Mouse (Mus musculus) MN1 (cell line): ENCODE results near the gene Tfr2.

Source experiments
- DNase-seq: peaks from one replicate; pipeline ENCODE4 v3.0.0-alpha.2; 2016; ENCODE audit warnings: low spot score

Tfr2 gene

DNA sequence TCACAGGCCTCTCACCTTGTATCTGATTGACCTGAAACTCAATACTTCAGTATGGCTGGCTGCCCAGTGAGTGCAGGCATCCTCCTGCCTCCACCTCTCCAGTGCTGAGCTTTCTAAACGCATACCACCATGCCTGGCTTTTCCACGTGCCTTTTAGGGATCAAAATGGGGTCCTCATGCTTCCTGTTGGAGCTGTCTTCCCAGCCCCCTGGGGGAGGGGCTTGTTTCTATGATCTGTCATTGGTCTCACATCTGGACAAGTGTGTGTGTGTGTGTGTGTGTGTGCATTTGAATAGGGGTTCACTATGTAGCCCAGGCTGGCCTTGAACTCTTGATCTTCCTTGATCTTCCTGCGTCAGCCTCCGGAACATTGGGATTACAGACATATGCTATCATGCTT, 32.2 kb upstream of the Tfr2 start:
- DNase-seq: no peak

DNA sequence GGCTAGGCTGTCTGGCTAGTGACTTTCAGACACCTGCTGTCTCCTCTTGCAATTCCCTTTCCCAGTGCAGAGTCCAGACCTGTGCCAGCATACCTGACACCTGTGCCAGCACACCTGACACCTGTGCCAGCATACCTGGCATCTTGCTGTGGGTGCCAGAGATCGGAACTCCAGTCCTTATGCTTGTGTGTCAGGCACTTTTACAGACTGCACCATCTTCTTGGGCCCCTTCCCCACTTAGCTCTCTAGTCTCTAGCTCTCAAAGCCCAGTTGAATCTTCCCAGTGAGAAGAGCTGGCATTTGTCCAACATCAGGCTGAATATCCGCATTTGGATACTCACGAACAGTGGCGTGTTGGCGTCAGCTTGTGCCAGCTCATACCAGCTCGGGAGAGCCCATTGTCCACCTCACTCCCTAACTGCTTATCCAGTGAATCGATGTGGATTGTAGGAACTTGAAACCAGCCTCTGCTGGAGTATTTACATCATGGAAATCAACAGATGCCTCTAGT, 30.3 kb upstream of the Tfr2 start:
- peak; percentile 79 for DNase-seq

DNA sequence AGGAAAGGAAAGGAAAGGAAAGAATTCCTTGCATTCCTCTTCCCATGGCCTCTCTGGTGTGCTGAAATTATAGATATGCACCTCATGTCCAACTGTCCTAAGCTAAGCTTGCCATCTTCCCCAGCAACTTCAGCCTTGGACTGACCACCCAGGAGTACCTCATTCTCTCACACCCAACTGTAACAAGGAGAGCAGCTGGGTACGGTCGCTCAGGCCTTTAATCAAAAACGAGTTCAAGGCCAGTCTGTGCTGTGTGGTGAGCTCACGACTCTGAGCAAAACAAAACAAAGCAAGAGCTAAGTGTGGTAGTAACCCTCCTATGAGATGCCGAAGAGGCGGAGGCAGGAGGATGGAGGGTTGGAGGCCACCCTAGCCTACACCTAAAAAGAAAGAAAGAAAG, 28.6 kb upstream of the Tfr2 start:
- no peak for DNase-seq

DNA sequence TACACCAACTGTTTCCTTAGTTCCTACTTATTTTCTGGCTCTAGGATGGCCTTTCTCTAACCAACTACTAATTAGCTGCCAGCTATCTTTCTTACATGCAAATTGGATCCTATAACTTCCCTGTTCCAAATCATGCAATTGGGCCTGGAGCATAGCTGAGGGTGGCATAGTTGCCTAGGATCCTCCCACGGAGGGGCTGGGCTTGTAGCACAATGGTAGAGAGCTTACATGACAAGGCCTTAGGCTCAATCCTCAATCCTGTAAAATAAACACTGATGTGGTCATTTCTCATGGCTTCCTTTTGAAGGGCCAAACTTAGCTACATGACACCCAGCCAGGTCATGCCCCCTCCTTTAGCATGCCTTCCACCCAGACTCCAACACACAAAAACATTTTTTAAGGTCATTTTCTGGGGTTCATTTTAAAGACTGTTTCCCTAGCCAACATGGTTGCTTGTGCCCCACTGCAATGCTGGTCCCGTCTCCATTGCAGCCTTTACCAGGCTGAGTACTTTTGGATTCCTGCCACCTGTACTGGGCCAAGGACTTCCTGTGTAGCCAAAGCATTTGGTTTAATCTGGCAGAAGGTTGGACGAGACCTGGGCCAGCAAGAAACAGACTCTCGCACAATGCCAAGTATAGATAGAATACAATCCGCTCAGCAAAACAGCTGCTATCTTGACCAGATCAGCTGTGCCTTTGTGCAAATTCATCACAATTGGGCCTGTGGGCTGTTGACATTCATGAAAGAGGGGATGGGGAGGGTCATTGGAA, 27.7 kb upstream of the Tfr2 start:
- DNase-seq: no peak

DNA sequence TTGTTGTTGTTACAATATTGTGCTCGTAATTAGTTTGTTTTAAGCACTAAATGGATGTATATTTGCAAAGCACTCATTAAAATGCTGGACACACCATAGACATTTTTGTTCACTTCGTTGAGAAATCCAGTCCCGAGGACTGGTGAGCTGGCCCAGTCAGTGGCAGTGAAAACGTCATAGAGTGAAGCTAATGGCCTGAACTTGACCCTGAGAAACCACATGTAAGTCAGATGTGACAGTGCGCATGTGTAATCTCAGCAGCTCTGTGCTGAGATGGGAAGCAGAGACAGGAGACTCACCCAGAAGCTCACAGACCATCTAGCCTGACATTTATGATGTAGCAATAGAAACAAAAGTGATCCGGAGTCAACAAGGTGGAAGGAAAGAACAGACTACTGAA, 24.7 kb upstream of the Tfr2 start:
- DNase-seq: no peak

DNA sequence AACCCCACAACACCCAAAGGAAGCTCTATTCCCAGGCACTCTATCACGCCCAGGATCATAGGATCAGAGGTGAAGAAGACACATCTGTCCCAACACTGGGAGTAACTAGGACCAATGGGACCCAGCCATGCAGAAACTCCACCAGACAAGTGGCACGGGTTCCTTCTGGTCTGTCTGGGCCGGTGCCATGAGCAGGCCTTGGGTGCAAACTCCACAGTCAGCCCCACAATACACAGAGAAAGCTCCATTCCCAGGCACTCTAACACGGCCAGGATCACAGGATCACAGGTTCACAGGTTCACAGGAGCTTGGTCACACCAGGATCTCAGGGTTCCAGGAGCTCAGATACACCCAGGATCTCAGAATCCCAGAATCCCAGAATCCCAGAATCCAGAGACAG, 24.0 kb upstream of the Tfr2 start:
- DNase-seq: no peak

DNA sequence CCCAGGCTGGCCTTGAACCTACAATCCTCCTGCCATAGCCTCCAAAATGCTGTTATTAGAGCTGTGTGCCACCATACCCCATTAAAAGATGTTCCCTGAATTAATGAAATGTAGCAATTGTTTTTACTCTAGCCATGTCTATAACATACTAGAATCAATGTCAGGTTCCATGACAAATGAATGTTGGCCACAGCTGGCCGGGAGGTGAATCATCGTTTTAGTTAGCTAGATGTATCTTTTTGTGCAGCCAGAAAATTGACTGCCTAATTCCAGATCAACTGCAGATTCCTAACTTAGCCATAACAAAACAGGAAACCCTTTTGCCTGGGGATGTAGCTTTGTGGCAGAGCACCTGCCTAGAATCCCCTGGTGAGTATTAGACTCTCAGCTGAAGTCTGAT, 19.8 kb upstream of the Tfr2 start:
- peak; percentile 36 for DNase-seq

DNA sequence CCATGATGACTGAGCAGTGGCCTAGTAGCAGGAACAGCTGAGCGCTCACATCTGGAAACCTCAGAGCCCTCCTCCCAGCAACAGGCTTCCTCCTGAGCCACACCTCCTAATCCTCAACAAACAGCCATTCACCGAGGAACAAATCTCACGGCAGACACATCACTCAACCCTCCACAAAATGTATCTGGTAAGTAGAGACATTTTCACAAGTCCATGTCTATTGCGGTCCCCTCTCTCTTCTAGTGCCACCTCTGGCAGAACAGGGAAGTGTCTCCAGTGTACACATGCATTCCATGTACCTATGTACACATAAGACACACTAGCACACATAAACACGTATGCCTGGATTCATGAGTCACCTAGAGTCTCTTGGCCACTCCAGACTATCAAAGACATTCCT, 18.5 kb upstream of the Tfr2 start:
- DNase-seq: peak; percentile 44

DNA sequence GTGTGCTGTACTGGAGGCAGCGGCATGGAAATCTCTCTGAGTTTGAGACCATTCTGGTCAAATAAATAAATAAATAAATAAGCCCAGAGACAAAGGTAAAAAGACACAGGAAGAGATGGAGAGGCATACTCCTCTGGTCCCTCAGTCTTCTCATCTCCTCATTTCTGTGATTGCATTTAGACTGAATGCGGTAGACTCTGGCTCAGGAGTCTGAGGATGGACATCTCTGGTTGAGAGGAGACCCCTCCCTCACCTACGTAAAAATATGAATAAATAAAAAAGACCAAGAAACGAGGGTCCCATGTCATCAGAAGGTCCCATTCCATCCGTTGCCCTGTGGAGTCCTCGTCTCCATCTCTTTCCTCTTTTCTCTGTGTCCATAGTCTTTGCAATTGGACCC, 16.6 kb upstream of the Tfr2 start:
- DNase-seq: no peak

DNA sequence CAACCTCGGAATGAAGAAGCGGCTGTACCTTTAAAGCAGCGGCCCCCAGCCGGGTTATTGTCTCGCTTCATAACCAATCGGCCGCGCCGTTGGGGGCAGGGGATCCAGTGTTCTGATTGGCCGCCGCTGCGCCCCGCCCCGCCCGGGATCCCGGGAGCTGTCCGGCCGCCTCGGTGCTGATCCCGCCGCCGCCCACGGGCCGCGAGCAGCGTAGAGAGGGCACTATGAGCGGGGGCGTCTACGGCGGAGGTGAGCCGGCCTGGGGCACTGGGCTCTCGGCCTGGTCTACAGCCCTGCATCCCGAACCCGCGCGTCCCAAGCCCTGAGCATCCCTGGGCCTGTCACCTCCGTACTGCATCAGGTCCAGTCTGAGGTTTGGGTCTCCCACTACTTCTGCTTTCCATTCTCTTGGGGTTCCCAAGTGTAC, 16.2 kb upstream of the Tfr2 start, which contains the start of gene Actl6b:
TSS of gene Actl6b (plus strand) at position 107 of the 427 bp plus-strand sequence.
- peak; percentile 94 for DNase-seq

DNA sequence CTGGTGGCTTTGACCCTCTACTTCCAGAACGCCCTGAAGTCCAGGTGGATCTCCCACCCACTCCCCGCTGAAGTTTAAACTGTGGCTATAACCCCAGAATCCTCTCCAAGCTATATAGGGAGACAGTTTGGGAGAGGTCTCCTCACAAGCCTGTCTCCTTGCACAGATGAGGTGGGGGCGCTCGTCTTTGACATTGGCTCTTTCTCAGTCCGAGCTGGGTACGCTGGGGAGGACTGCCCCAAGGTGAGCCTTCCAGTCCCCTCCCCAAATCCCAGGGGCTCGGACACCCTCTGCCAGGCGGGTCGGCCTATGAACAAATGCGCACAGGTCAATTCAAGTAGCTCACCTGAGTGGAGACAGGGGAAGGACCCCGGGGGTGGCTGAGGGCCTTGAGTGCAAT, 15.7 kb upstream of the Tfr2 start:
- DNase-seq: no peak

DNA sequence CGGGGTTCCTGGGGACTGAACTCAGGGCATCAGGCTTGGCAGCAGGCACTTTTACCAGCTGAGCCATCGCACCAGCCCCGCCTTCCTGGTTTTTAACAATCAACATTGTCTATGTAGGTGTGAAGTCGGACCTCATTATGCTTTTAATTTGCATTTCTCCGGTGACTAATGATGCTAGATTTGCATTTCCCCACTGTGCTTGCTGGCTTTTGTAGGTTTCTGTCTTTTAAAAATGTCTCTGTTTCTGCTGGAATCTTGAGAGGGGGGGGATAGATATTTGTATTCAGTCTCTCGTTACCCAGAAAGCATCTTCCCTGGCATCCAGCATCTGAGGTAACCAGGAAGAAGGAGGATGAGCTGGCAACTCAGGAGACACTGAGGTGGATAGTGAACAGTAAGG, 8.1 kb upstream of the Tfr2 start:
- DNase-seq: no peak

DNA sequence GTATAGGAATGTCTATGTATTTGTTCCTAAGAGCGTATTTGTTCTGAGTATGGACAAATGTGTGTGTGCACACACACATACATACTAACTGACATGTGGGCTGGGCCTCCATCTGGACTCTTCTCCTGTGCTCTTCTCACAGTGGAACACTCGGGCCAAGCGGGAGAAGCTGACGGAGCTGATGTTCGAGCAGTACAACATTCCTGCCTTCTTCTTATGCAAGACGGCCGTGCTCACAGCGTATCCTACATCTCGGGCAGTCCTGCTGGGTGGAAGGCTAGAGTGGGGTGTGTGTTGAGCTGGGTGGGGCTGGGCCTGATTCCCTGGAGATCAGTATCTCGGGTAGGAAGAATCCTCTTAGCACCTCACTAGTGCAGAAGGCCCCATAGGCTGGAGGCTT, 6.7 kb upstream of the Tfr2 start:
- DNase-seq: no peak

DNA sequence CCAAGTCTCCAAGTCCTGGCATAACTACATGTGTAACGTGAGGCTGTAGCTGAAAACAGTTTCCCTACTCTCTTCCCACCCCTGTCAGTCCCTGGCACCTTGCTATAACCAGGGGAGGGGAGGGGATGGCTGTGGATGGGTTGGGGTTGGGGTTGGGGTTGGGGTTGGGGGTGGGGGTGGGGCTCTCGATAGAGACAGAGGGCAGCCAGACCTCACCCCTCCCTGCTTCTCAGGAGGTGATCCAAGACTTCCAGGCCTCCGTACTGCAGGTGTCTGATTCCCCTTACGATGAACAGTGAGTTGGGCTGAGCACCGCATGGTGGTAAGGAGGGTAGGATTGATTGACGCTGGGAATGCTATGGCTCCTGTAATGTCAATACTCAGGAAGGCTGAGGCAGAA, 3.9 kb upstream of the Tfr2 start:
- no peak for DNase-seq

DNA sequence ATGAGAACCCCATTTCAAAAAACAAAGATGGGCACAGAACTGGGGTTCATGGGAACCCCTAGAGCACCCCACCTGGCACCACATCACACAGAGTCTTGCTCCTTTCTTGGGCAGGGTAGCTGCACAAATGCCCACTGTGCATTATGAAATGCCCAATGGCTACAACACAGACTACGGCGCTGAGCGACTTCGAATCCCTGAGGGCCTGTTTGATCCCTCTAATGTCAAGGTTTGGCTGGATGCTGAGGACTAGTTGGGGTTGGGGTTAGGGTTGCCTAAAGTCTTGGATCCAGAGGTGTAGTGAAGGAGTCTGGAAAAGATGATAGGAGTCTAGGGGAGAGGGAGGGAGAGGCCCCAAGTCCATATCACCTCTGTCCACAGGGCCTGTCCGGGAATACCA, 3.2 kb upstream of the Tfr2 start:
- no peak for DNase-seq

DNA sequence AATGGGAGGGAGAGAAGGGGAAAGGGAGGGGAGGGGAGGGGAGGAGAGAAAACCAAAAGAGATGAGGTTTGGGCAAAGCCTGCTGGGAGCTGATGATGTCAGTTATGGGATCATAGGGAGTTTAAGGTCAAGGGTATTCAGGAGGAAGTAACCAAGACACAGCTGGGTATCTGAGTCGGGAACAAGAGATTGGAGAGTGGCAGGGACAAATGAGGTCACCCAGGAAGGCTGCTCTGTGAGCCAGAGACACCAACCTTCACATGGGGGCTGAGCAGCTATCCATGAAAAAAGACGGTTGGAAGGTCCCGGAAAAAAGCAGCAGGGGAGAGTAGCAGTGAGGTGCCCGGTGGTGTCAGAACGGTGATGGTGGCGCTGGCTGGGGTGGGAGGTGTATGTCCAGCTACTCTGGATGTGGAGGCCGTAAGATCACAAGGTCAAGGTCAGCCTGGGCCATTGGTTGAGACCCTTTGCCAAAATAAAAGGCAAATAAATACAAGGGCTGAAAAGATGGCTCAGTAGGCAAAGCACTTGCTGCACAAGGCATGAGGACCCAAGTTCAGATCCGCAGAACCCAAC, 1.3 kb upstream of the Tfr2 start:
- DNase-seq: no peak

DNA sequence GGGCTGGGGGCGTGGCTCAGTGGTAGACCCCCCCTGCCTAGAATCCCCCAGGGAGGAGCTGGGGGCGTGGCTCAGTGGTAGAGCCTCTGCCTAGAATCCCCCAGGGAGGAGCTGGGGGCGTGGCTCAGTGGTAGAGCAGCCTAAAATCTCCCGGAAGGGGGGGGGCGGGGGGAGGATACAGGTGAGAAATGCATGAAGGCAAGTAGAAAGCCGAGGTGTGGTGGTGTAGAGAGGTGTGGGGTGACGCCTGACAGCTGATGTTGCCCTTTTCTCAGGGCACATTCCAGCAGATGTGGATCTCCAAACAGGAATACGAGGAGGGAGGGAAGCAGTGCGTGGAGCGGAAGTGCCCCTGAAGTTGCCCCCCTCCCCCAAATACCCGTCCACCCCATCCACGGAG, 609 bp upstream of the Tfr2 start:
- no peak for DNase-seq

DNA sequence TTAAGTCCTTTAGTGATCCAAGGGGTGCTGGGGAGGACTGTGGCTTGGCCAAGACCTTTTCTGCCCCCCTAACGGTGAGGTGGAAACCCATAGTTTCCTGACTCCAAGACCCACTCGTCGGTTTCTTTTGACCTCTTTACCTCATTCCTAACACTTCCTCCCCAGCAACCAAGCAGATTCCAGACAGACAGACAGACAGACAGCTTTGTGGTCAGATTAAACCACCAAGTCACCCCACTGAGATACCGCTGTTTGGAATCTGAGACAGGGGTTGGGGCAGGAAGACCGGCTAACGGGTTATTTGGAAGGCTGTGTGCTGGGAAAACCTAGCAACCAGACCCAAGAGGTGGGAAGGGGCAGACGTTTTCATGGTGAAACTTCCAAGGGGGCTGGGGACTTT, 541 bp downstream of the Tfr2 start:
- DNase-seq: no peak

DNA sequence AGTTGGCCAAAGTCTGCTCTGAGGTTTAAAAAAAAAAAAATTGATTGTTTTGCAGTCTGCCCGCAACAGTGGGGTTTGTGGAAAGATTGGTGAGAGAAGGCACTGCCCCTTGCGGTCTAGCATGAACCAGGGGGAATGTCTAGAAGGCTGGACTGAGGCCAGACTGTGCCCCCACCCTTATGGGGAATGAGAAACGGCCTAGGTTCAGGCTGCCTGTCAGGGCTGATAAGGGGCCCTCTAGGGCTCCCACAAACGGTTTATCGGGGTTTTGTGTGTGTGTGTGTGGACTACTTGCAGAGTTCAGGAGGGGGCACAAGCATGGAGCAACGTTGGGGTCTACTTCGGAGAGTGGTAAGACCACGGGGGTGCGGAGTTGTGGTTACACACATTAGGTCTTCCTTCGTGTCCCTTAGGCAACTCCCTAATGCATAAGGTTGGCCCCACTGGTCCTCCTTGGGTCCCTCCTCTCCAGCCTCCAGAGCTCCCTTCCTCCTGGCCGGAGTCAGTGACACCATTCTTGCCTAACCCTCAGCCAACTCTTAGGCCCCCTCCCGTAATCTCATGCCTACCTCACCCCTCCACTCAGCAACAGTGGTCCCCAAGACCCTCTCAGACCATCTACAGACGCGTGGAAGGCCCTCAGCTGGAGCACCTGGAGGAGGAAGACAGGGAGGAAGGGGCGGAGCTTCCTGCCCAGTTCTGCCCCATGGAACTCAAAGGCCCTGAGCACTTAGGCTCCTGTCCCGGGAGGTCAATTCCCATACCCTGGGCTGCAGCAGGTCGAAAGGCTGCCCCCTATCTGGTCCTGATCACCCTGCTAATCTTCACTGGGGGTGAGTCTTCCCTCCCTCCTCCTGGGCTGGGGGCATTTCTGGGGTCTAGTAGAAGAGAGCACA, 1.3 kb downstream of the Tfr2 start:
- DNase-seq: no peak

DNA sequence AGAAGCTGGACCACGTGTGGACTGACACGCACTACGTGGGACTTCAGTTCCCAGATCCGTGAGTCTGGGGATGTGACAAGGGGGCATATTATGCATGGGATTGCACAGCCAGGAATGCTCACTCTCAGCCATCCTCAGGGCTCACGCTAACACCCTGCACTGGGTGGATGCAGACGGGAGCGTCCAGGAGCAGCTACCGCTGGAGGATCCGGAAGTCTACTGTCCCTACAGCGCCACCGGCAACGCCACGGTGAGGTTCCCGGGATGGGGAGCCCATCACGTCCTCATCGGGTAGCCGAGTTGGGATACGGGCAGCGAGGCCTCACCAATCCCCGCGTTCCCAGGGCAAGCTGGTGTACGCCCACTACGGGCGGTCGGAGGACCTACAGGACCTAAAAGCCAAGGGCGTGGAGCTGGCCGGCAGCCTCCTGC, 4.8 kb downstream of the Tfr2 start:
- DNase-seq: peak; percentile 88

DNA sequence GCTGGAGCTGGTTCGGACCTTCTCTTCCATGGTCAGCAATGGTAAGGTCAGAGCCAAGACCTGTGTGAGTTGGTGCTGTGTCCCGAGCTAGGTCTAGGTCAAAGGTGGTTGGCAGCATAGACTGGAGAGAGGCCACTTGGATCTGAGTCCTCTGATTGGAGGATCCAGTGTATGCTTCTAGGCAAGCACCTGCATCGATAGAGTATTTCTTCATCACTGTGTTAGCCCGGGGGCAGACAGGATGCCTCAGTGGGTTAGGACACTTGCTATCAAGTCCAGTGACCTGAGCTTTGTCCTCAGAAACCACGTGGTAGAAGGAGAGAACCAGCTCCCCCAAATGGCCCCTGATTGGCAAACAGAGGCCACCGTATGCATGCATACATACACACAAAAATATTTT, 10.6 kb downstream of the Tfr2 start:
- DNase-seq: no peak

DNA sequence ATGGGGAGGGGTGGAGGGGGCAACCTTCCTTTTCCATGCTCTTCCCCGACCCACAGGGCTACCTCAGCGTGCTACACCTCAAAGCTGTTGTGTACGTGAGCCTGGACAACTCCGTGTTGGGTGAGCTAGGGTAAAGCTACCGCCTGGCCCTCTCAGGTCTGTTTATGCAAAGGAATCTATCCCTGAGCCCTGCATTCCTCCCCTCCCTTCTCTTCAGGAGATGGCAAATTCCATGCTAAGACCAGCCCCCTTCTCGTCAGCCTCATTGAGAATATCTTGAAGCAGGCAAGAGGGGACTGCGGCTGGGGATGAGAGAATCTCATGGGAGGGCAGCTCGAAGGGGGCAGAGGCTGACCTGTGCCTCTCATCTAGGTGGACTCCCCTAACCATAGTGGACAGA, 13.1 kb downstream of the Tfr2 start:
- no peak for DNase-seq

DNA sequence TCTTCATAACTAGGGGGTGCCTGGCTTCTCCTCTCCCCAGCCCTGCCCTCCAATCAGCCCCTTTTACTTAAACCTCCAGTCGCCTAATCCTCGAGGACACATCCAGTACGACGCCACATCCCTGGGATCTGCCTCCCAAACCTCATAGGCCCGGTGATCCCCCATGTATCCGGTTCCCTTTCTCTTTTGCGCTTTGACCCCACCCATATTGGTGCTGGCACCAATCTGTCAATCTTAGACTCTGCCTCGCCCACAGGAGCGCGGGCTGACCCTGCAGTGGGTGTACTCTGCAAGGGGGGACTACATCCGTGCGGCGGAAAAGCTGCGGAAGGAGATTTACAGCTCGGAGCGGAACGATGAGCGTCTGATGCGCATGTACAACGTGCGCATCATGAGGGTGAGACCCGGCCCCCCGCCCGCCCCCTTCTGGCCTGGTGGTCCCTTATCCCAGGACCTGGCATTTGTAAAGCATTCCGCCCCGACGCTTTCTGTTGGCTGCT, 14.1 kb downstream of the Tfr2 start:
- DNase-seq: peak; percentile 90
